Mouse (Mus musculus): ENCODE measurements around the gene Wnt10a.

- TF ChIP-seq CTCF (conservative IDR thresholded peaks at IDR 0.05 in 1 of 2, IDR thresholded peaks at IDR 0.05 in 1 of 2; ENCODE audit: low read depth in 2 of 2, low read length in 2 of 2), result no peak
- no peak for TF ChIP-seq GABPA (IDR thresholded peaks at IDR 0.05; ENCODE audit: insufficient replicate concordance, low read depth, low read length)
- no peak for TF ChIP-seq RCOR1 (conservative IDR thresholded peaks at IDR 0.05; ENCODE audit: low read depth, low read length)
- TF ChIP-seq E2F4 (IDR thresholded peaks at IDR 0.05; ENCODE audit: insufficient replicate concordance, low read depth, low read length), result no peak
- no peak for TF ChIP-seq POLR2A (IDR thresholded peaks at IDR 0.05; ENCODE audit: low read depth, low read length)
- TF ChIP-seq HCFC1 (IDR thresholded peaks at IDR 0.05; ENCODE audit: low read depth, low read length), result no peak
- peak; percentile 28; the same call in 1 of the 2 replicates for TF ChIP-seq USF1 (IDR thresholded peaks at IDR 0.05; ENCODE audit: low read depth, low read length)
- TF ChIP-seq EP300 (IDR thresholded peaks at IDR 0.05; ENCODE audit: low read length), result no peak
- TF ChIP-seq POLR2AphosphoS2 (IDR thresholded peaks at IDR 0.05; ENCODE audit: low read depth, low read length), result no peak
- TF ChIP-seq ZKSCAN1 (IDR thresholded peaks at IDR 0.05; ENCODE audit: borderline replicate concordance, low read depth, low read length), result no peak
- no peak for TF ChIP-seq ELF1 (IDR thresholded peaks at IDR 0.05; ENCODE audit: low read depth, low read length)
These were observed 1.2 kb upstream of the Wnt10a start for GRCm38 (mm10) chr1:74790095-74790494.

Data from CH12.LX (cell line).